Mouse (Mus musculus): ENCODE results near the gene Epb41. TPM values are rescaled to one million over a fixed set of nuclear protein-coding genes. Genes with fewer than 3 reads are reported as not detected.

Gene Epb41
- total and polyA plus RNA-seq, 3 experiments = 58.7 to 256 (median 128) TPM

DNA sequence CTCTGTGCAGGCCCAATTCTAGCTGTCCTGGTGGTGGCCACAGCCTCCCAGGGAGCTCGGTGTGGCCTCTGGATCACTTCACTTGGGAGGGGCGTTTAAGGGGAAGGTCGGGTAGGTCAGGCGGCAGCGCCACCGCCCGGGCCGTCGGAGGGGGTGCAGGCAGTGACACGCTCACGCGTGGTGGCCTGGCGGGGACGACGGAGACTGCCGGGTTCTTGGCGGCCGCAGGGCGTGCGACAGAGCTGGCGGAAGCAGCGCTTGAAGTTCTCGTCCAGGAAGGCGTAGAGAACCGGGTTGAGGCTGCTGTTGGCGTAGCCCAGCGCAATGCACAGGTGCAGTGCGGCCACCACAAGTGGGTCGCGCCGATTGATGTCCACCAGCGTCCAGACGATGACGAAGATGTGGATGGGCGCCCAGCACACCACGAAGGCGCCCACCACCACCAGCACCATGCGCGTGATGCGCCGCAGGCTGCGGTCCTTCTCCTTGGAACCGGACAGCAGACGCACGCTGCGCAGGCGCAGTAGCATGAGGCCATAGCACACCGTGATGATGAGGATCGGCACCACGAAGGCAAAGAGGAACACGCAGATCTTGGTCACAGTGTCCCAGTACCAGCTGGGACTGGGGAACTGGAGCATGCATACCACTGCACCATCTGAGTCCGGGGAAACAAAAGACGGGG, 38.4 kb upstream of the Epb41 start:
- no peak overlapping the region; the same call in 1 of the 2 replicates for H3K4me3 ChIP-seq
- H3K27me3 ChIP-seq (ENCODE audit: control insufficient read depth, insufficient read depth, low read length) = no peaks in the 10 kb centered on the region
- DNase-seq = no peak
- no peaks in the 10 kb centered on the region for H3K79me2 ChIP-seq (replicated peaks; ENCODE audit: control insufficient read depth, insufficient read depth, low read length)
- WGBS = 36% methylated on average over 53 of the region's 53 CpGs
- H3K27ac ChIP-seq = no peak overlapping the region
- TF ChIP-seq POLR2A (IDR thresholded peaks at IDR 0.05; ENCODE audit: insufficient read depth, low read depth, low read length) = no peak
- TF ChIP-seq CTCF (IDR thresholded peaks at IDR 0.05) = no peak
- TF ChIP-seq EP300 (IDR thresholded peaks at IDR 0.05; ENCODE audit: insufficient read depth, low read depth, low read length) = no peak
- no peak overlapping the region for H3K9ac ChIP-seq (ENCODE audit: low read depth, low read length)
- intact Hi-C loops (cut with DNase I) = no loop called here
- H3K36me3 ChIP-seq (ENCODE audit: control insufficient read depth, insufficient read depth, low read length) = no peaks in the 10 kb centered on the region
- H3K4me1 ChIP-seq (ENCODE audit: control insufficient read depth, insufficient read depth, low read length) = no peaks in the 10 kb centered on the region

DNA sequence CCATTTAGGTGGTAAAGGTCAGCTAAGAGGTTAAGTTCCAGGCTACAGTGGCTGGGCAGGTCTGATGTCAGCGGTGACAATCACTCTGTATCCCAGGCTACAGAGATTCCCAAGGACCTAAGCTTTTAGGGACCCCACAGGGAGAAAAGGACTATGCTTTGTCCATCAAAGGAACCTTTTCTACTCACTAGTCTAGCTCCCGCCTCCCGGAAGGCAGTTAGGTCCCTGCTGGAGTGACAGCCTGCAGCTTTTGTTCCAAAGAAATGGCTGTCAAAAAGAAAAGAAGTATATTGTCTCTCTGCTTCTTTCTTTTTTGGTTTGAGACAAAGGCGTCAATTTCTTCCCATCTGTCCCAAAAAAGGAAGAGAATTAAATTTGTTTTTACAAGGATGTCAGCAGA, 36.1 kb upstream of the Epb41 start:
- H3K27me3 ChIP-seq (ENCODE audit: control insufficient read depth, insufficient read depth, low read length) = no peaks in the 10 kb centered on the region

DNA sequence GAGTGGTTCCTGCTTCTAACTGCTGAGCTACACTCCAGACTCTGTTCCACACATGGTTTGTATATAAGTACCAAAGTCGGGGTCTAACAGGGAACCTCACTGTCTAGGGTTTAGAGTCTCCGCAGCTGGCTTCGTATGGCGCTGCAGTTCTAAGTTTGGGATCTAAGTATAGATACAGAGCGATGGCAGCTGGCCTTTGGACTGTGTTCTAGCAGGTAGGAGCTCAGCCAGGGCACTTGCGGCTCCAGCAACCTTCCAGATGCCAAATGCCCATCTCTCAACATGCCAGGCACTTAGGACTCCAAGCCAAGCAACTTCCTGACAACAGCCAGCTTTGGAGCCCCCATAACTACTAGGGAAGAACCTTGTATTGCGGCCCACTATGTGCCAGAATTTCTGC, 33.1 kb upstream of the Epb41 start:
- Histone ChIP-seq H3K4me3 (no peak overlapping the region), H3K79me2 (replicated peaks; ENCODE audit: control insufficient read depth, insufficient read depth, low read length) (no peaks in the 10 kb centered on the region), H3K27me3 (ENCODE audit: control insufficient read depth, insufficient read depth, low read length) (no peaks in the 10 kb centered on the region), H3K27ac (no peak overlapping the region), H3K4me1 (ENCODE audit: control insufficient read depth, insufficient read depth, low read length) (no peaks in the 10 kb centered on the region), H3K9ac (ENCODE audit: low read depth, low read length) (no peak overlapping the region), H3K36me3 (ENCODE audit: control insufficient read depth, insufficient read depth, low read length) (no peaks in the 10 kb centered on the region)
- WGBS = 64% methylated on average over 7 of the region's 7 CpGs
- no peak for TF ChIP-seq POLR2A (IDR thresholded peaks at IDR 0.05; ENCODE audit: insufficient read depth, low read depth, low read length)
- intact Hi-C loops (cut with DNase I) = loop anchor here (2.0 kb wide), 1 partner anchor 25 kb away; no protein-coding TSS in a partner anchor
- DNase-seq = peak; percentile 31 to 48

More for the DNA sequence above, 36.1 kb upstream of the Epb41 start:
- Histone ChIP-seq H3K9ac (ENCODE audit: low read depth, low read length) (no peak overlapping the region), H3K36me3 (ENCODE audit: control insufficient read depth, insufficient read depth, low read length) (no peaks in the 10 kb centered on the region), H3K4me3 (no peak overlapping the region), H3K27ac (no peak overlapping the region), H3K4me1 (ENCODE audit: control insufficient read depth, insufficient read depth, low read length) (no peaks in the 10 kb centered on the region), H3K79me2 (replicated peaks; ENCODE audit: control insufficient read depth, insufficient read depth, low read length) (no peaks in the 10 kb centered on the region)
- WGBS = 84% methylated on average over 4 of the region's 4 CpGs
- no peak for DNase-seq
- TF ChIP-seq CTCF (IDR thresholded peaks at IDR 0.05) (no peak), EP300 (IDR thresholded peaks at IDR 0.05; ENCODE audit: insufficient read depth, low read depth, low read length) (no peak), POLR2A (IDR thresholded peaks at IDR 0.05; ENCODE audit: insufficient read depth, low read depth, low read length) (no peak)
- intact Hi-C loops (cut with DNase I) = no loop called here

DNA sequence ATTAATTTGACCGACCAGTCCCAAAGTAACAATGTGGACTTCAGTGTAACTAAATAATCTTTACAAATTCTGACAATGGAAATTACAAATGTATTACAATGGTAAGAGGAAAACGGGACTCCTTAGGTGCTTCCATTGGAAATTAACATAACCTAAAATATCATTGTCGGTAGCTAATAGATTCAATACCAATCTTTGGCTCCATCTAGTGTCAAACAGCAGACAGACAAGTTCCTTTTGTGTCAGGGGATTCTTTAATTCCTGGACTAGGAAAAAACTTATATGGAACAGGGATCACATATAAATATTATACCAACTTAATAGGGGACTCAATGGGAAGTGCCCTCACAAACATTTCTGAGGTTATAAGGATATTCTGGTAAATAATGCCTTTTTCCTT, 26.0 kb upstream of the Epb41 start:
- H3K79me2 ChIP-seq (replicated peaks; ENCODE audit: control insufficient read depth, insufficient read depth, low read length) = no peaks in the 10 kb centered on the region
- intact Hi-C loops (cut with DNase I) = loop anchor here (2.0 kb wide), 1 partner anchor 240 kb away; no protein-coding TSS in a partner anchor
- DNase-seq = no peak
- H3K4me3 ChIP-seq = no peak overlapping the region
- H3K27ac ChIP-seq = no peak overlapping the region
- H3K27me3 ChIP-seq (ENCODE audit: control insufficient read depth, insufficient read depth, low read length) = no peaks in the 10 kb centered on the region
- H3K4me1 ChIP-seq (ENCODE audit: control insufficient read depth, insufficient read depth, low read length) = no peaks in the 10 kb centered on the region
- TF ChIP-seq EP300 (IDR thresholded peaks at IDR 0.05; ENCODE audit: insufficient read depth, low read depth, low read length) (no peak), POLR2A (IDR thresholded peaks at IDR 0.05; ENCODE audit: insufficient read depth, low read depth, low read length) (no peak), CTCF (IDR thresholded peaks at IDR 0.05) (peak; percentile 72)
- no peaks in the 10 kb centered on the region for H3K36me3 ChIP-seq (ENCODE audit: control insufficient read depth, insufficient read depth, low read length)
- 37% methylated on average over 3 of the region's 3 CpGs for WGBS
- no peak overlapping the region for H3K9ac ChIP-seq (ENCODE audit: low read depth, low read length)

DNA sequence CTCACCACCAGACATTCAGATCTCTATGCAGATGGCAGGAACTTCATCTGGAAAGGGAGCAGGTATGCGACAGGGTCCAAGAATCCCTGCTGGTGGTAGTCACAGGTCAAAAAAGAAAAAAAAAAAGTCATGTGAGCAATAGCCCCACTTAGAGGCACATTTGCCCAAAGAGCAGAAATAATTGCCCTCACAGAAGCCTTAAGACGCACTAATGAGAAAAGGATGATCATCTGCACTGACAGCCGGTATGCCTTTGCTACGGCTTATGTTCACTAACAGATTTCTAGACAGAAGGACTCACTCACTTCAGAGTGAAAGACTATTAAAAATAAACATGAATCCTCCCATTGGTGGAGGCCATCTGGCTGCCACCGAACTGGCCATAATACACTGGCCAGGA, 24.4 kb upstream of the Epb41 start:
- Histone ChIP-seq H3K79me2 (replicated peaks; ENCODE audit: control insufficient read depth, insufficient read depth, low read length) (no peaks in the 10 kb centered on the region), H3K27me3 (ENCODE audit: control insufficient read depth, insufficient read depth, low read length) (no peaks in the 10 kb centered on the region), H3K9ac (ENCODE audit: low read depth, low read length) (no peak overlapping the region), H3K27ac (no peak overlapping the region), H3K36me3 (ENCODE audit: control insufficient read depth, insufficient read depth, low read length) (no peaks in the 10 kb centered on the region), H3K4me1 (ENCODE audit: control insufficient read depth, insufficient read depth, low read length) (no peaks in the 10 kb centered on the region), H3K4me3 (no peak overlapping the region)
- 78% methylated on average over 5 of the region's 5 CpGs for WGBS
- TF ChIP-seq CTCF (IDR thresholded peaks at IDR 0.05) = no peak
- TF ChIP-seq EP300 (IDR thresholded peaks at IDR 0.05; ENCODE audit: insufficient read depth, low read depth, low read length) = no peak
- no peak for TF ChIP-seq POLR2A (IDR thresholded peaks at IDR 0.05; ENCODE audit: insufficient read depth, low read depth, low read length)
- intact Hi-C loops (cut with DNase I) = no loop called here
- DNase-seq = no peak

DNA sequence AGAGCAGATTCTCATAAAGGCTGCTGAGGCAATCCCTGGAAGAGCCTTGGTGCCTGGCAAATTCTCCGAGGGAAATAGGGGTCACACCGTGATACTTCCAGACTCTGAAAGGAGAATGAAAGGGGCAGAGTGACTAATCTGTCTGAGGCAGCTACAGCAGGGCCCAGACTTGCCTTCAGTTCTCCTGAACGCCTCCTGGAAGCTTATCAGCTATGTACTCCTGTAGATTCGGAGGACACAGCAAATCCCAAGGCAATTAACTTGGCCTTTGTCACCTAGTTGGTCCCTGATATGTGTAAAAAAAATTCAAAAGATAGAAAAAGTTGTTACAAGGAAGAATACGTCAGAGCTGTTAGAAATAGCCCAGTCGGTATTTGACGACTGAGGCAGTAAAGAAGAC, 19.9 kb upstream of the Epb41 start:
- no peaks in the 10 kb centered on the region for H3K36me3 ChIP-seq (ENCODE audit: control insufficient read depth, insufficient read depth, low read length)
- H3K4me1 ChIP-seq (ENCODE audit: control insufficient read depth, insufficient read depth, low read length) = no peaks in the 10 kb centered on the region
- no peak overlapping the region for H3K27ac ChIP-seq
- no peak overlapping the region for H3K9ac ChIP-seq (ENCODE audit: low read depth, low read length)
- H3K27me3 ChIP-seq (ENCODE audit: control insufficient read depth, insufficient read depth, low read length) = no peaks in the 10 kb centered on the region
- no peak overlapping the region for H3K4me3 ChIP-seq
- H3K79me2 ChIP-seq (replicated peaks; ENCODE audit: control insufficient read depth, insufficient read depth, low read length) = no peaks in the 10 kb centered on the region
- 65% methylated on average over 7 of the region's 7 CpGs for WGBS
- DNase-seq = no peak
- no peak for TF ChIP-seq POLR2A (IDR thresholded peaks at IDR 0.05; ENCODE audit: insufficient read depth, low read depth, low read length)
- TF ChIP-seq CTCF (IDR thresholded peaks at IDR 0.05) = no peak
- TF ChIP-seq EP300 (IDR thresholded peaks at IDR 0.05; ENCODE audit: insufficient read depth, low read depth, low read length) = no peak
- intact Hi-C loops (cut with DNase I) = no loop called here

Data from heart, adult 2 months (tissue).